Mouse (Mus musculus) embryonic fibroblast, embryonic 13.5 days (primary cell): Measurements from ENCODE around the gene Glyat. TPM values are rescaled to one million over a fixed set of nuclear protein-coding genes. Genes with fewer than 3 reads are reported as not detected.

Experiments
- H3K27ac ChIP-seq: 2 replicates; pipeline ENCODE4 v1.5.1; 2012; ENCODE audit warnings: low read length, control low read depth, inconsistent platforms; ENCODE audit not compliant: insufficient read depth
- H3K4me1 ChIP-seq: 2 replicates; pipeline ENCODE4 v1.6.1; 2011; ENCODE audit warnings: low read length; ENCODE audit not compliant: control insufficient read depth, insufficient read depth
- H3K4me3 ChIP-seq: 2 replicates; pipeline ENCODE4 v1.5.1; 2011; ENCODE audit warnings: mild to moderate bottlenecking, control low read depth, low read length; ENCODE audit not compliant: insufficient read depth
- CTCF ChIP-seq: IDR thresholded peaks from 2 replicates; pipeline ENCODE4 v1.5.1; 2011; ENCODE audit warnings: mild to moderate bottlenecking, control low read depth, low read length, moderate library complexity, borderline replicate concordance; ENCODE audit not compliant: insufficient read depth
- POLR2A ChIP-seq: IDR thresholded peaks from 2 replicates; pipeline ENCODE4 v1.6.1; 2011; ENCODE audit warnings: low read depth, mild to moderate bottlenecking, control low read depth, low read length, moderate library complexity
- polyA plus RNA-seq: library from polyadenylated mRNA; stranded (reverse); fragments of >200 nt; gene quantifications from 2 replicates; pipeline ENCODE4 v1.2.4, GENCODE M21; 2011; ENCODE audit warnings: low read depth; ENCODE audit not compliant: missing spikeins, insufficient read length

The Glyat gene
- polyA plus RNA-seq, 1 experiment = not detected

GRCm38 (mm10) chr19:12671051-12671450, 37.9 kb downstream of the Glyat start:
- H3K4me3 ChIP-seq = no peak overlapping the region
- TF ChIP-seq CTCF = no peak
- no peak for TF ChIP-seq POLR2A
- H3K27ac ChIP-seq = no peak overlapping the region
- H3K4me1 ChIP-seq = no peaks in the 10 kb centered on the region

DNA sequence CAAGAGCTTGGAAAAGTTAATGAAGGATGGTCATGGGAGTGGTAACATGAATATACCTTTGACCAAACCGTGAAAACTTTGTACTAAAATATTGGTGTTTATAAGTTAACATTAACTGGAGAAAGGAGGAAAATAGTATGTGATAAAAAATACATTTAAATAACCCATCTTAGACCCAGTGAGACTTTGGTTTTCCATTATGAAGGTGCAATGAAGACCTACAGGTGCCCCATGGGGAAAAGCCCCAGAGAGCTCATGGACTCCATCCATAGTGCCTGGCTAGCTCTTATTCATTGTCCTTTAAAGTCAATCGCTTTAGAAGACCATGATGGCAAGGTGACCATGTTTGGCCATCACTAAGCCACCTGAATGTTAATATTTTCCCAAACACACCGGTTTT, 44.7 kb downstream of the Glyat start, which contains the start of gene Olfr1443:
Gene Olfr1443, plus strand, starts transcription at position 301 of the 400 bp plus-strand sequence.
- Histone ChIP-seq H3K4me3 (no peak within 1 kb of the TSS), H3K4me1 (no peaks in the 10 kb centered on the region), H3K27ac (no peak within 1 kb of the TSS)
- no peak for TF ChIP-seq CTCF
- no peak for TF ChIP-seq POLR2A

- no peak overlapping the region for H3K27ac ChIP-seq
- TF ChIP-seq CTCF (no peak), POLR2A (no peak)
- no peaks in the 10 kb centered on the region for H3K4me1 ChIP-seq
- no peak overlapping the region for H3K4me3 ChIP-seq
Measured at GRCm38 (mm10) chr19:12684638-12685037, 51.5 kb downstream of the Glyat start.

GRCm38 (mm10) chr19:12685231-12685630, 52.1 kb downstream of the Glyat start:
- H3K4me1 ChIP-seq = no peaks in the 10 kb centered on the region
- H3K27ac ChIP-seq = no peak overlapping the region
- TF ChIP-seq CTCF (no peak), POLR2A (no peak)
- H3K4me3 ChIP-seq = no peak overlapping the region

GRCm38 (mm10) chr19:12695590-12695989, 62.5 kb downstream of the Glyat start, which contains the start of gene Keg1:
TSS of gene Keg1 (plus strand) at chr19:12695786.
- Histone ChIP-seq H3K27ac (no peak within 1 kb of the TSS), H3K4me3 (no peak within 1 kb of the TSS), H3K4me1 (no peaks in the 10 kb centered on the region)
- no peak for TF ChIP-seq POLR2A
- no peak for TF ChIP-seq CTCF

GRCm38 (mm10) chr19:12696221-12696620, 63.1 kb downstream of the Glyat start:
- Histone ChIP-seq H3K4me3 (no peak overlapping the region), H3K27ac (no peak overlapping the region), H3K4me1 (no peaks in the 10 kb centered on the region)
- no peak for TF ChIP-seq CTCF
- no peak for TF ChIP-seq POLR2A

Other genes with a start within 250 kb of the Glyat start
- not detected in 2 replicates for gene Olfr1440, start 246.0 kb upstream of the Glyat start, polyA plus RNA-seq
- not detected in 2 replicates for gene Olfr1441, start 215.9 kb upstream of the Glyat start, polyA plus RNA-seq
- gene Pfpl, start 205.4 kb upstream of the Glyat start, polyA plus RNA-seq = not detected in 2 replicates
- 0.82 and 7.0 TPM in 2 replicates for gene Mpeg1, start 172.5 kb upstream of the Glyat start, polyA plus RNA-seq
- gene Dtx4, start 131.9 kb upstream of the Glyat start, polyA plus RNA-seq = 6.2 and 10.4 TPM in 2 replicates
- 50.9 and 56.0 TPM in 2 replicates for gene Fam111a, start 87.6 kb upstream of the Glyat start, polyA plus RNA-seq
- gene Gm4952, start 33.3 kb upstream of the Glyat start, polyA plus RNA-seq = 0.23 TPM in 1 of 2 replicates, not detected in the other
- gene Olfr1442, start 37.1 kb downstream of the Glyat start, polyA plus RNA-seq = not detected in 2 replicates
- not detected in 2 replicates for gene Olfr1443, start 44.8 kb downstream of the Glyat start, polyA plus RNA-seq
- not detected in 2 replicates for gene Keg1, start 62.5 kb downstream of the Glyat start, polyA plus RNA-seq
- gene Cntf, start 132.3 kb downstream of the Glyat start, polyA plus RNA-seq = 2.9 and 6.0 TPM in 2 replicates
- gene Zfp91, start 162.8 kb downstream of the Glyat start, polyA plus RNA-seq = 69.4 and 85.8 TPM in 2 replicates
- 0.38 and 0.83 TPM in 2 replicates for gene Lpxn, start 162.9 kb downstream of the Glyat start, polyA plus RNA-seq
- gene Gm5244, start 213.4 kb downstream of the Glyat start, polyA plus RNA-seq = not detected in 2 replicates
- gene Olfr1444, start 224.0 kb downstream of the Glyat start, polyA plus RNA-seq = not detected in 2 replicates